Mouse (Mus musculus): Measurements from ENCODE around the gene Minos1. TPM values are rescaled to one million over a fixed set of nuclear protein-coding genes. Genes with fewer than 3 reads are reported as not detected.

The Minos1 gene
- polyA plus RNA-seq, 1 experiment from 2014 or later: 441 TPM

- Histone ChIP-seq H3K9me3 (no peaks in the 10 kb centered on the region), H3K4me3 (no peak overlapping the region), H3K4me1 (peaks cover 36% of the 10 kb centered on the region), H3K4me2 (replicated peaks) (no peak overlapping the region), H3K27ac (no peak overlapping the region), H3K36me3 (no peaks in the 10 kb centered on the region), H3K27me3 (no peaks in the 10 kb centered on the region), H3K9ac (no peak overlapping the region)
- WGBS: 92% methylated on average over 5 of the region's 5 CpGs
- no peak for ATAC-seq (ENCODE audit: low FRiP score, low read depth)
These were observed 15.2 kb downstream of the Minos1 start for GRCm38 (mm10) chr4:139115721-139116120.

- Histone ChIP-seq H3K4me3 (no peak overlapping the region), H3K4me1 (peaks cover 20% of the 10 kb centered on the region), H3K9ac (no peak overlapping the region), H3K36me3 (no peaks in the 10 kb centered on the region), H3K4me2 (replicated peaks) (no peak overlapping the region), H3K27ac (no peak overlapping the region), H3K9me3 (no peaks in the 10 kb centered on the region), H3K27me3 (no peaks in the 10 kb centered on the region)
- ATAC-seq (ENCODE audit: low FRiP score, low read depth): no peak
- WGBS: 59% methylated on average over 3 of the region's 3 CpGs
These were observed 18.4 kb downstream of the Minos1 start for GRCm38 (mm10) chr4:139112482-139112881.

- Histone ChIP-seq H3K27ac (peak overlapping the region; percentile 44; the same call in 1 of the 2 replicates), H3K27me3 (no peaks in the 10 kb centered on the region)
- WGBS: 57% methylated on average over 3 of the region's 3 CpGs
These were observed 19.5 kb downstream of the Minos1 start for GRCm38 (mm10) chr4:139111421-139111820.

GRCm38 (mm10) chr4:139110858-139111257, 20.1 kb downstream of the Minos1 start:
- Histone ChIP-seq H3K4me1 (peaks cover 26% of the 10 kb centered on the region), H3K9ac (no peak overlapping the region), H3K27me3 (no peaks in the 10 kb centered on the region), H3K9me3 (no peaks in the 10 kb centered on the region), H3K4me3 (no peak overlapping the region), H3K4me2 (replicated peaks) (no peak overlapping the region), H3K36me3 (no peaks in the 10 kb centered on the region), H3K27ac (peak overlapping the region; percentile 44; the same call in 1 of the 2 replicates)
- WGBS: 81% methylated on average over 3 of the region's 3 CpGs
- no peak for ATAC-seq (ENCODE audit: low FRiP score, low read depth)

More at GRCm38 (mm10) chr4:139111421-139111820, 19.5 kb downstream of the Minos1 start:
- H3K4me1 ChIP-seq: peaks cover 21% of the 10 kb centered on the region
- no peak overlapping the region for H3K4me2 ChIP-seq (replicated peaks)
- no peak for ATAC-seq (ENCODE audit: low FRiP score, low read depth)
- H3K36me3 ChIP-seq: no peaks in the 10 kb centered on the region
- H3K9ac ChIP-seq: no peak overlapping the region
- H3K4me3 ChIP-seq: no peak overlapping the region
- H3K9me3 ChIP-seq: no peaks in the 10 kb centered on the region

GRCm38 (mm10) chr4:139105453-139105852, 25.5 kb downstream of the Minos1 start:
- H3K4me1 ChIP-seq: peaks cover 29% of the 10 kb centered on the region
- H3K36me3 ChIP-seq: peaks cover 33% of the 10 kb centered on the region
- H3K9ac ChIP-seq: no peak overlapping the region
- no peaks in the 10 kb centered on the region for H3K9me3 ChIP-seq
- no peak overlapping the region for H3K4me3 ChIP-seq
- ATAC-seq (ENCODE audit: low FRiP score, low read depth): no peak
- 89% methylated on average over 1 of the region's 1 CpGs for WGBS
- H3K4me2 ChIP-seq (replicated peaks): no peak overlapping the region
- H3K27me3 ChIP-seq: no peaks in the 10 kb centered on the region
- H3K27ac ChIP-seq: no peak overlapping the region

- Histone ChIP-seq H3K4me3 (no peak overlapping the region), H3K4me2 (replicated peaks) (no peak overlapping the region), H3K9ac (no peak overlapping the region), H3K27ac (no peak overlapping the region; the same call in 1 of the 2 replicates), H3K4me1 (peaks cover 26% of the 10 kb centered on the region), H3K27me3 (no peaks in the 10 kb centered on the region), H3K36me3 (peaks cover 33% of the 10 kb centered on the region), H3K9me3 (no peaks in the 10 kb centered on the region)
- ATAC-seq (ENCODE audit: low FRiP score, low read depth): no peak
- 57% methylated on average over 6 of the region's 6 CpGs for WGBS
These were observed 29.4 kb downstream of the Minos1 start for GRCm38 (mm10) chr4:139101546-139101945.

GRCm38 (mm10) chr4:139100326-139100725, 30.6 kb downstream of the Minos1 start:
- Histone ChIP-seq H3K9ac (no peak overlapping the region), H3K27ac (no peak overlapping the region), H3K27me3 (no peaks in the 10 kb centered on the region), H3K9me3 (no peaks in the 10 kb centered on the region), H3K4me2 (replicated peaks) (no peak overlapping the region), H3K36me3 (peaks cover 33% of the 10 kb centered on the region), H3K4me1 (peaks cover 28% of the 10 kb centered on the region), H3K4me3 (no peak overlapping the region)
- 94% methylated on average over 8 of the region's 8 CpGs for WGBS
- no peak for ATAC-seq (ENCODE audit: low FRiP score, low read depth)

- no peak for ATAC-seq (ENCODE audit: low FRiP score, low read depth)
- WGBS: 49% methylated on average over 5 of the region's 5 CpGs
- Histone ChIP-seq H3K9ac (no peak overlapping the region), H3K4me2 (replicated peaks) (no peak overlapping the region), H3K27ac (no peak overlapping the region; the same call in 1 of the 2 replicates), H3K4me3 (no peak overlapping the region), H3K27me3 (peaks cover 15% of the 10 kb centered on the region), H3K4me1 (peaks cover 25% of the 10 kb centered on the region), H3K9me3 (peaks cover 6% of the 10 kb centered on the region; the same call in 1 of the 2 replicates), H3K36me3 (no peaks in the 10 kb centered on the region; the same call in 1 of the 2 replicates)
These were observed 34.7 kb downstream of the Minos1 start for GRCm38 (mm10) chr4:139096201-139096600.

GRCm38 (mm10) chr4:139095406-139095805, 35.5 kb downstream of the Minos1 start:
- no peak overlapping the region for H3K27ac ChIP-seq
- WGBS: 24% methylated on average over 1 of the region's 1 CpGs

GRCm38 (mm10) chr4:139093196-139093530, 37.8 kb downstream of the Minos1 start:
- peaks cover 8% of the 10 kb centered on the region for H3K36me3 ChIP-seq
- WGBS: 24% methylated on average over 13 of the region's 13 CpGs
- H3K4me1 ChIP-seq: peaks cover 54% of the 10 kb centered on the region
- peak overlapping the region; percentile 91 for H3K4me2 ChIP-seq (replicated peaks)
- no peak for ATAC-seq (ENCODE audit: low FRiP score, low read depth)
- peaks cover 6% of the 10 kb centered on the region; the same call in 1 of the 2 replicates for H3K9me3 ChIP-seq
- peak overlapping the region; percentile 78 for H3K4me3 ChIP-seq
- peak overlapping the region; percentile 94 for H3K9ac ChIP-seq
- peaks cover 20% of the 10 kb centered on the region for H3K27me3 ChIP-seq
- H3K27ac ChIP-seq: peak overlapping the region; percentile 0; the same call in 1 of the 2 replicates

More at GRCm38 (mm10) chr4:139095406-139095805, 35.5 kb downstream of the Minos1 start:
- ATAC-seq (ENCODE audit: low FRiP score, low read depth): no peak
- H3K4me1 ChIP-seq: peaks cover 33% of the 10 kb centered on the region
- H3K27me3 ChIP-seq: peaks cover 20% of the 10 kb centered on the region
- no peak overlapping the region for H3K4me2 ChIP-seq (replicated peaks)
- H3K9me3 ChIP-seq: peaks cover 6% of the 10 kb centered on the region; the same call in 1 of the 2 replicates
- H3K36me3 ChIP-seq: peaks cover 3% of the 10 kb centered on the region; the same call in 1 of the 2 replicates
- H3K4me3 ChIP-seq: no peak overlapping the region
- H3K9ac ChIP-seq: no peak overlapping the region

GRCm38 (mm10) chr4:139092356-139093195, 38.3 kb downstream of the Minos1 start, which contains the start of gene Nbl1:
TSS of gene Nbl1 (minus strand) at chr4:139092993.
- peaks cover 8% of the 10 kb centered on the region for H3K36me3 ChIP-seq
- H3K4me1 ChIP-seq: peaks cover 56% of the 10 kb centered on the region
- H3K27me3 ChIP-seq: peaks cover 20% of the 10 kb centered on the region
- peak; percentile 29 for ATAC-seq (ENCODE audit: low FRiP score, low read depth)
- H3K27ac ChIP-seq: peak within 1 kb of the TSS; percentile 91
- peak within 1 kb of the TSS; percentile 91 for H3K4me2 ChIP-seq (replicated peaks)
- peak within 1 kb of the TSS; percentile 78 for H3K4me3 ChIP-seq
- under 1% methylated on average over 91 of the region's 105 CpGs for WGBS
- peaks cover 6% of the 10 kb centered on the region; the same call in 1 of the 2 replicates for H3K9me3 ChIP-seq
- H3K9ac ChIP-seq: peak within 1 kb of the TSS; percentile 94
